Mouse (Mus musculus): Measurements from ENCODE around the gene Twf1.

Twf1 gene

GRCm38 (mm10) chr15:94572746-94573145 lies 16.9 kb downstream of the Twf1 start:
- CTCF ChIA-PET: no interaction called here

GRCm38 (mm10) chr15:94571501-94571900 lies 18.2 kb downstream of the Twf1 start:
- CTCF ChIA-PET: no interaction called here

- CTCF ChIA-PET: interaction anchor here (1.0 to 1.3 kb wide), 2 partner anchors 9 to 11 kb away, joined by 3 to 4 read pairs; no protein-coding TSS in a partner anchor
Measured at GRCm38 (mm10) chr15:94568496-94569182, 21.1 kb downstream of the Twf1 start.

- CTCF ChIA-PET: interaction anchor here (0.6 kb wide), 1 partner anchor 30 kb away, joined by 3 read pairs; no protein-coding TSS in a partner anchor
Measured at GRCm38 (mm10) chr15:94565854-94566253, 23.8 kb downstream of the Twf1 start.

- CTCF ChIA-PET: no interaction called here
Measured at GRCm38 (mm10) chr15:94564909-94565308, 24.8 kb downstream of the Twf1 start.

GRCm38 (mm10) chr15:94558895-94559656 lies 30.6 kb downstream of the Twf1 start:
- CTCF ChIA-PET: interaction anchor here (1.0 kb wide), 1 partner anchor 9 kb away, joined by 4 read pairs; no protein-coding TSS in a partner anchor

- CTCF ChIA-PET: interaction anchor here (0.7 to 0.9 kb wide), 2 partner anchors 11 to 13 kb away, joined by 3 read pairs; no protein-coding TSS in a partner anchor
Measured at GRCm38 (mm10) chr15:94557442-94557841, 32.2 kb downstream of the Twf1 start.

- CTCF ChIA-PET: no interaction called here
Measured at GRCm38 (mm10) chr15:94553536-94553935, 36.2 kb downstream of the Twf1 start.

- CTCF ChIA-PET: interaction anchor here (1.0 kb wide), 1 partner anchor 13 kb away, joined by 3 read pairs; no protein-coding TSS in a partner anchor
Measured at GRCm38 (mm10) chr15:94544844-94545243, 44.8 kb downstream of the Twf1 start.

GRCm38 (mm10) chr15:94544052-94544636 lies 45.5 kb downstream of the Twf1 start:
- CTCF ChIA-PET: interaction anchor here (1.0 kb wide), 1 partner anchor 13 kb away, joined by 3 read pairs; no protein-coding TSS in a partner anchor

- CTCF ChIA-PET: no interaction called here
Measured at GRCm38 (mm10) chr15:94543409-94544051, 46.2 kb downstream of the Twf1 start, which contains the start of the genes Pus7l and Irak4. TSS of gene Pus7l (minus strand) at chr15:94543547. TSS of gene Irak4 (plus strand) at chr15:94543643.

GRCm38 (mm10) chr15:94542567-94543408 lies 46.9 kb downstream of the Twf1 start:
- CTCF ChIA-PET: no interaction called here

GRCm38 (mm10) chr15:94539296-94539695 lies 50.4 kb downstream of the Twf1 start:
- CTCF ChIA-PET: no interaction called here

- CTCF ChIA-PET: interaction anchor here (0.6 kb wide), 1 partner anchor 30 kb away, joined by 3 read pairs; no protein-coding TSS in a partner anchor
Measured at GRCm38 (mm10) chr15:94535521-94535920, 54.2 kb downstream of the Twf1 start.

- CTCF ChIA-PET: no interaction called here
Measured at GRCm38 (mm10) chr15:94532956-94533355, 56.7 kb downstream of the Twf1 start.

GRCm38 (mm10) chr15:94532306-94532705 lies 57.4 kb downstream of the Twf1 start:
- CTCF ChIA-PET: no interaction called here

- CTCF ChIA-PET: no interaction called here
Measured at GRCm38 (mm10) chr15:94530519-94530918, 59.2 kb downstream of the Twf1 start.

Measured in spleen, embryonic (tissue).